Mouse (Mus musculus) forebrain, embryonic 16.5 days (tissue): Measurements from ENCODE around the gene Kctd17. TPM values are rescaled to one million over a fixed set of nuclear protein-coding genes. Genes with fewer than 3 reads are reported as not detected.

ENCODE experiments used
- ATAC-seq: fragments of 200-750 bp; cut with Nextera tagmentation; 2 replicates; pipeline ENCODE4 v1.8.0; 2017; ENCODE audit warnings: mild to moderate bottlenecking, moderate library complexity
- H3K27ac ChIP-seq: fragments of 300-500 bp; sonication (generic); 2 replicates; pipeline ENCODE4 v1.5.1; 2014; ENCODE audit warnings: low read length, control low read depth
- H3K27me3 ChIP-seq: fragments of 300-500 bp; sonication (generic); replicated peaks from 2 replicates; pipeline ENCODE4 v1.6.1; 2014; ENCODE audit warnings: low read length; ENCODE audit not compliant: control insufficient read depth, insufficient read depth
- H3K36me3 ChIP-seq: fragments of 300-500 bp; sonication (generic); 2 replicates; pipeline ENCODE4 v1.6.1; 2014; ENCODE audit not compliant: control insufficient read depth, insufficient read depth
- H3K4me1 ChIP-seq: fragments of 300-500 bp; sonication (generic); replicated peaks from 2 replicates; pipeline ENCODE4 v1.6.1; 2014; ENCODE audit warnings: low read length; ENCODE audit not compliant: control insufficient read depth, insufficient read depth
- H3K4me2 ChIP-seq: fragments of 300-500 bp; sonication (generic); 2 replicates; pipeline ENCODE4 v1.6.1; 2014; ENCODE audit warnings: mild to moderate bottlenecking, low read length, control low read depth
- H3K4me3 ChIP-seq: fragments of 300-500 bp; sonication (generic); replicated peaks from 2 replicates; pipeline ENCODE4 v1.5.1; 2014; ENCODE audit warnings: mild to moderate bottlenecking, low read length, control low read depth
- H3K9ac ChIP-seq: fragments of 300-500 bp; sonication (generic); replicated peaks from 2 replicates; pipeline ENCODE4 v1.6.1; 2014; ENCODE audit warnings: low read depth, low read length, control low read depth
- H3K9me3 ChIP-seq: fragments of 300-500 bp; sonication (generic); 2 replicates; pipeline ENCODE4 v1.6.1; 2016; ENCODE audit warnings: low read length; ENCODE audit not compliant: control insufficient read depth
- WGBS: fragments of 180-500 bp; shearing (Covaris S2); extraction: QIAGEN DNeasy Blood & Tissue Kit; methylation state at CpG from one replicate; pipeline ENCODE4 v1.1.7; 2014; 5-methylcytosine and 5-hydroxymethylcytosine counted together
- polyA plus RNA-seq: library from polyadenylated mRNA; unstranded; fragments of >200 nt; fragmentation: Nextera tagmentation; extraction: Ambion mirVana; gene quantifications from 2 replicates; pipeline ENCODE4 v1.2.1, GENCODE M21; 2015

Kctd17 gene
- polyA plus RNA-seq, 1 experiment from 2014 or later, result 141 TPM

DNA sequence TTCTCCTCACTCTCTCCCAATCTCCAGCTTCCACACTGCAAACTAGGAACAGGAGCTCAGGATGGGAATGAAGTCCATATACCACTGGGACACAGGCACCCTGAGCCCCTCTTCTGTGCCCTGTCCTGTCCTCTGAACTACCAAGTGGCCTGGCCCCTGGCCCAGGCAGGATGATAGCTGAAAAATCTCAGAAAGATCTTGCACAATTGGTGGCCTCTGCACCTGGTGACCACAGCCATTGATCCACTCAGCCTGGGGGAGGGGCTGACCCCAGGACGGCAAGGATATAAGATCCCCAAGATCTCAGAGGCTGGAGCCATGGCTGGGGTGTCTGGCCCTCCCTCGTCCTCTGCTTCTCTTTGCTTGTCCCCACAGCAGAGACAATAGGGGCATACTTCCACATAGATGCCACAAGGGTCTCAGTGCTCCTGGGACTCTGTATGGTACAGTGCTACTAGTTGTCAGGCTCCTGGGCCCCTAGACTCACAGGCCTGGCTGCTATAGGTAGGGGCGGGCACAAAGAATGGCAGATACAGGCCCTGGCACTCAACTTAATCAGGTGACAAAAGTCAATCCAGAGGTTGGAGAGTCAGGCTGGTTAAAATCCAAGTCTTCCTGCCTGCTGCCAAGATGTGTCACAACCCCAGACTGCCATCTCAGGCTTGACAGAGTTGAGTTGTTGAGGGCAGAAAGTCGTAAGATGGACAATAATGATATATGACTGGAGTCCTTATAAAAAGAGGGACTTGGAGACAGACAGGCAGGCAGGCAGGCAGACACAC lies 42.3 kb downstream of the Kctd17 start:
- WGBS, result 72% methylated on average over 4 of the region's 4 CpGs
- Histone ChIP-seq H3K36me3 (no peaks in the 10 kb centered on the region), H3K4me3 (no peak overlapping the region), H3K9ac (no peak overlapping the region), H3K4me1 (no peaks in the 10 kb centered on the region), H3K27ac (no peak overlapping the region), H3K4me2 (no peak overlapping the region), H3K27me3 (no peaks in the 10 kb centered on the region), H3K9me3 (no peaks in the 10 kb centered on the region)
- no peak for ATAC-seq

DNA sequence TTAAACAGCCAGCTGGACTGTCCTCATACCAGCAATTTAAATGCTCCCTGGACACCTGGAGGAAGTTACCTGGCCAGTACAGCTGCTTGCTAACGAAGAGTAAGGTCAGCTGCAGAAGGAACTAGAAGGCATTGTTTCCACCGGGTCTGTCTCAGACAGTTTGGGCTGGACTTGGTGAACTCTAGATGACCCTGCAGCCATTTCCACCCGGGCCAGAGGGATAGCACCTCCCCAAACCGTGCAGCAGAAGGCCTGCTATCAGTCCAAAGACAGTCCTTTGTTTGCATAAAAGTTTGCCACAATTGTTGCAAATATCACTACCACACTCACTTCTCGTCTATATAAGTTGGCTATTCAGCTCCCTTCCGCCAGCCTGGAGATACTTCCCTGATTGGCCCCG lies 43.5 kb downstream of the Kctd17 start:
- H3K4me2 ChIP-seq, result no peak overlapping the region
- no peaks in the 10 kb centered on the region for H3K27me3 ChIP-seq
- no peak overlapping the region for H3K4me3 ChIP-seq
- H3K9me3 ChIP-seq, result no peaks in the 10 kb centered on the region
- H3K36me3 ChIP-seq, result no peaks in the 10 kb centered on the region
- H3K9ac ChIP-seq, result no peak overlapping the region
- ATAC-seq, result no peak
- 49% methylated on average over 7 of the region's 7 CpGs for WGBS
- H3K27ac ChIP-seq, result no peak overlapping the region
- no peaks in the 10 kb centered on the region for H3K4me1 ChIP-seq

DNA sequence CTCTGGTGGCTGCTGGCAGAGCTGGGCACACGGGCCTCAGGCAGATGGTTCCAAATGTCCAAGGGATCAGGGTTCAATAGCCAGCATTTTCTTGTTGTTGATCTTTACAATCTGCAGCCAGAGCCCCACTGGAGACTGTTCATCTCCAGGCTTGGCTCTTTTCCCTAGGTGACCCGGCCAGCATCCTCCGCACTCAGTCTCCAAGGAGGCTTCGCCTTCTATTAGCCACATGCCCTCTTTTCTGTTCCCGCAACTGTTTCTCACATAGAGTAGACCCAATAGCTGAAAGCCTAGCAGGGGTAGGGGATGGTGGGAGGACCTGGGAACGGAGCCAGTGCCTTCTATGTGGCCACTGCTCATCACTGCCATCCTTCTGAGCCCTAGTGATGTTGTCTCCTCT lies 45.1 kb downstream of the Kctd17 start:
- Histone ChIP-seq H3K27ac (no peak overlapping the region), H3K4me1 (no peaks in the 10 kb centered on the region), H3K9ac (no peak overlapping the region), H3K27me3 (no peaks in the 10 kb centered on the region), H3K36me3 (no peaks in the 10 kb centered on the region), H3K4me2 (no peak overlapping the region), H3K4me3 (no peak overlapping the region), H3K9me3 (no peaks in the 10 kb centered on the region)
- ATAC-seq, result no peak
- WGBS, result 80% methylated on average over 6 of the region's 6 CpGs

DNA sequence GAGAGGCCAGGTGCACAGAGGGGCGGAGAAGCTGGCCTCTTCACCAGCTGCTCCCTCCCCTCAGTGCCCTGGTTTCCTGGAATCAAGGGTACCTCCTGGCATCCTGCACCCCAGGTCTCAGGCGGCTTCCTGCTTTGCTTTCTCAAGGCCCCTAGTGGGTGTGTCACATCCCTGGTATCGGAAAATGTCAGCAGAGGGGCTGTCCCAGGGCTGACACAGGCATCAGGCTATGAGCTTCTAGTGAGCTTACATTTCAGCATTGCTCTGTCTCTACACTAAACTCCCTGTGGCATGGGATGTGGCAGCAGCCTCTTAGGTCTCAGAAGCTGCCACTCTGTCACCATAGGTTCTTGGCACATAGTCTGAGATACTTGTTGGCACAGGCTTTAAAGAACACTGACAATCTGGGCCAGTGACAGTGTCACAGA lies 47.3 kb downstream of the Kctd17 start:
- H3K9me3 ChIP-seq, result no peaks in the 10 kb centered on the region
- no peaks in the 10 kb centered on the region for H3K36me3 ChIP-seq
- no peaks in the 10 kb centered on the region for H3K4me1 ChIP-seq
- H3K27me3 ChIP-seq, result no peaks in the 10 kb centered on the region
- no peak overlapping the region for H3K9ac ChIP-seq
- H3K4me2 ChIP-seq, result no peak overlapping the region
- 72% methylated on average over 3 of the region's 3 CpGs for WGBS
- no peak for ATAC-seq
- H3K4me3 ChIP-seq, result no peak overlapping the region
- H3K27ac ChIP-seq, result no peak overlapping the region

DNA sequence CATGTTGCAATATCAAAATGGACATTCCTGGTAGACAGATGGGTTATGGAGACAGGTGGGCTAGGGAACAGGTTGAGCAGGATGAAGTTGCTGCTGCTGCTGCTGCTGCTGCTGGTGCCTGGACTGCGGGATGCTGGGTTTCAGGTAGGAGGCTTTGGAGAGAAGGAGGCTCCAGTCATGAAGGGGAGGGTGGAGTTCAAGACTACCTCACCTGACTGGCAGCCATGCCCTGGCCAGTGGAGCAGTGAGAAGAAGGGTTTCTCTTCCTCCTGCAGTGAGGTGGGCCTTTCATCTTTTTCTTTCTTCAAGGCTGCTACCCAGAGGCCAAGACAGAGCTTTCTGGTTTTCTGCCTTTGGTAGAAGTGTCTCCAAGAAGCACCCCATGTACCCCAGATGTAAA lies 48.5 kb downstream of the Kctd17 start:
- Histone ChIP-seq H3K27me3 (no peaks in the 10 kb centered on the region), H3K4me2 (no peak overlapping the region), H3K4me1 (no peaks in the 10 kb centered on the region), H3K9ac (no peak overlapping the region), H3K36me3 (no peaks in the 10 kb centered on the region), H3K9me3 (no peaks in the 10 kb centered on the region), H3K27ac (no peak overlapping the region), H3K4me3 (no peak overlapping the region)
- no peak for ATAC-seq
- 88% methylated on average over 1 of the region's 1 CpGs for whole genome bisulfite sequencing

DNA sequence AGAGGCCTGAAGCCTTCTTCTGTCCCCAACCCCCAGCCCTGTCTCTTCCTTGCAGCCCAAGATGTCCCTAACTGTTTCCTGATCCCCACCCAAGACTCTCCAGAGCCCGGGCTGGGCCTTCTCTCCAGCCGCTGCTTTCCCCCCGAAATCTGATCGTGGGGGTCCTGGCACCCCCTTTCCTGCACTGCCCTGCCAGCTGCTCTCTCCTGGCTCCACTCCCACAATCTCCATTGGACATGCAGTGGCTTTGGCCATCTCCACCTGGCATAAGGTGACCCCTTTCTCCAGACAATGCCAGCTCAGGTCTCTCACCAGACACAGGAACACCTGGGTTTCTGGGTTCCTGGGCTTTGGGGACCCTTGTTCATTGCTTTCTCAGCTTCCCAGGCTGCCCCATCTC lies 49.7 kb downstream of the Kctd17 start:
- no peak for ATAC-seq
- Histone ChIP-seq H3K4me2 (no peak overlapping the region), H3K9me3 (no peaks in the 10 kb centered on the region), H3K27me3 (no peaks in the 10 kb centered on the region), H3K36me3 (no peaks in the 10 kb centered on the region), H3K9ac (no peak overlapping the region), H3K27ac (no peak overlapping the region), H3K4me3 (no peak overlapping the region), H3K4me1 (no peaks in the 10 kb centered on the region)
- 94% methylated on average over 4 of the region's 4 CpGs for WGBS

DNA sequence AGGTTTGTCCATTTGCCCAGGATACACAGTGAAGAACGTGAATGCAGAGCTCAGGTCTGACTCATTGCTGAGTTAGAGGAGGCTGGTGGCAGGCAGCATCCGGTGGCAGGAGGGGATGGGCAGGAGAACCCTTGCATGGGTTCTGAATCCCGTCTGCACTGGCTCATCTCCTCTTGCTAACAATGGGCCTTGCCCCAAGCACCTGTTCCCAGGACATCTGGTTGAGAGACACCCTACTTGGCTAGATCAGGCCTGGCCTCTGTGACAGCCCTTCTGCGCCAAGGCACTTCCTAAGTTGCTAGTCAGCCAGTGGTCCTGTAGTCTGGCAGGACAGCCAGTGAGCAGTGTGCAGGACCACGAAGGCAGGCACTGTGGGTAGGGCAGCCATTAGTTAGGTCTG lies 51.1 kb downstream of the Kctd17 start:
- Histone ChIP-seq H3K36me3 (no peaks in the 10 kb centered on the region), H3K4me2 (no peak overlapping the region), H3K9me3 (no peaks in the 10 kb centered on the region), H3K4me1 (no peaks in the 10 kb centered on the region), H3K27ac (no peak overlapping the region), H3K9ac (no peak overlapping the region), H3K4me3 (no peak overlapping the region), H3K27me3 (no peaks in the 10 kb centered on the region)
- ATAC-seq, result no peak
- 71% methylated on average over 5 of the region's 5 CpGs for WGBS

DNA sequence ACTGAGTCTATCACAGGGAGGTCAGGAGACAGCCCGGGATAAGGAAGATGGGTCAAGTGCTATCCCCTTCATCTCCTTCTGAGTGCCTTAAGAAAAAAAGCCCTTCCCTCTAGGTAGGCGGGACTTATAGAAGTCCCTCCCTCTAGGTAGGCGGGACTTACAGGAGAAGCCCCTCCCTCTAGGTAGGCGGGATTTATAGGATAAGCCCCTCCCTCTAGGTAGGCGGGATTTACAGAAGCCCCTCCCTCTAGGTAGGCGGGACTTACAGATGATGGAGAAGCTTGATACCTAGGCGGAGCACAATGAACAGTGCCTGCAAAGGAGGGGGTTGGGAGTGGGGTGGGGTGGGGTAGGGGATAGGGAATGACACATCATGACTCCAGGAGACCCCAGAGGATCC lies 51.7 kb downstream of the Kctd17 start:
- Histone ChIP-seq H3K4me2 (no peak overlapping the region), H3K4me3 (no peak overlapping the region), H3K36me3 (no peaks in the 10 kb centered on the region), H3K27me3 (no peaks in the 10 kb centered on the region), H3K4me1 (no peaks in the 10 kb centered on the region), H3K9ac (no peak overlapping the region), H3K9me3 (no peaks in the 10 kb centered on the region), H3K27ac (no peak overlapping the region)
- 75% methylated on average over 7 of the region's 7 CpGs for WGBS
- ATAC-seq, result no peak

DNA sequence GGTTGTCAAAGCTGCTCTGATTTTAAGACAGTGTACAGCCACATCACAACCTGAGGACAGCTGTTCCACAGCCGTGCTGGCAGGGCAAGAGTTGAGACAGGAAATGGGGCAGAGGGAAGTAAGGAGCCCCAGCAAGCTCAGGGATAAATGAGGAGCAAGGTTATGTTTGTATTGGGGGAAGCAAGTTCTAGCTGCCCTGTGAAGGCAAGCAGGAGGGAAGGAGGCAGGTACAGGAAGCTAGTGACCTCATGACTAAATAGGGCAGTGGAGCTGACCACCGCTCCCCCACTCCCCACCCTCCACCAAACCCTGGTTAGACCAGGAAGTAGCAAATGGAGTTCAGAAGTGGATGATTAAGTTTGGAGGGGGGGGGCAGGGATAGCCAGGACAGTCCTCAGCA lies 52.6 kb downstream of the Kctd17 start:
- no peak for ATAC-seq
- Histone ChIP-seq H3K9me3 (no peaks in the 10 kb centered on the region), H3K4me2 (no peak overlapping the region), H3K36me3 (no peaks in the 10 kb centered on the region), H3K9ac (no peak overlapping the region), H3K4me1 (no peaks in the 10 kb centered on the region), H3K27ac (no peak overlapping the region), H3K4me3 (no peak overlapping the region), H3K27me3 (no peaks in the 10 kb centered on the region)
- 91% methylated on average over 2 of the region's 2 CpGs for WGBS
